Mouse (Mus musculus) 3T3-L1 (cell line): Measurements from ENCODE around the gene Arid1b.
A peak's percentile ranks its signal among the peaks of the same experiment; 100 is the strongest.

Source experiments
- DNase-seq: peaks from one replicate; pipeline ENCODE4 v3.0.0-alpha.2; 2015; ENCODE audit warnings: low read depth, low spot score

Gene Arid1b

DNA sequence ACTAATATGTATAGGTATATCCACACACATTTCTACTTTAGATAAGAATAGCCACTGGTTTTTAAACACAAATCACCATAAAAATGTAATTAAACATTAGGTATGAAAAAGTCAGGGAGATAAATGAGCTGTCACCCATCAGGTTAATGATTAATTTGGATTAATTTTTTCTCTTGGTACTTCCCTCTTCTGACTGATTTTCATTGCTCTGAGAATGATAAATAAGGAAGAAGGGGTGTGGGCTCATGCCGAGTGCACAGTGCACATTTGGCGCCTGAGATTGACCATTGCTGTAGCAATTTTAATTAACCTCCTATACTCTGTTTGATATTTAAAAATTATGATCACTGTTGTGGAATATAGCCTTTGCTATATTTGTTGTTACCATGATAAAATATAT lies 159.3 kb downstream of the Arid1b start:
- no peak for DNase-seq

DNA sequence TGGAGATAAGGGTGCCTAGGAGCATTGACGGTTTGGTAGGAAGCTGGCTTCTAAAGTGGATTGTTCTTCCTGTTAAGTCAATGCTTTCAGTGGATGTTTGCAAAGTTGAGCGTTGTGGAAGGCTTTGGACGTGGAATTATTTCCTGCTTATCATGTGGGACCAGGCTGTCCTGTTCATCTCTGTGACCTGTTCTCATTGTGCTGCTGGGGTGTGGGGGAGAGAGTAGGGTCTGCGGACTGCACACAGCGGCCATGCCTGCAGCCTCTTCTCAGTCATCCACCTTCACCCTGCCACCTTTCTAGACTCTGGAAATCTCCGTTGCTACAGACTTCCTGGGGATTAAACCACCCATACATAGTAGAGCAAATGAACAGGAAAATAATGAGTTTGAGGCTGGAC lies 160.2 kb downstream of the Arid1b start:
- DNase-seq: no peak

DNA sequence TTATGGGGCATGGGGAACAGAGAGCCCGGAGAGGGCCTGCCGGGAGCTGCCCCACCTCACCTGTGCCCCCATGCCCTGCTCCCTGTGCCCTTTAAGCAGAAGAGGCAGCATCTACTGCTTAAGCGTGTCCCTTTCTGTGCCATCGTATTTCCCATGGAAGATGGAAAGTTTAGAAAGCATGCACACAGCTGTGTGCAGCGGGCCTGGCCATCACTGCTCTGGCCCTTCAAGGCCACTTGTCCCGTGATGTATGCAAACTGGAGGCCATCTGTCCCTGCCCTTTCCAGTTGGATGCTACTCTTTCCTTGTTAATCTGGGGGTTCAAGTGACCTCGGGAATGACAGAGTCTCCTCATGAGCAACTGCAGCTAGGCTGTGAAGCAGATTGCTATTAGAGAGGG lies 163.5 kb downstream of the Arid1b start:
- DNase-seq: no peak

DNA sequence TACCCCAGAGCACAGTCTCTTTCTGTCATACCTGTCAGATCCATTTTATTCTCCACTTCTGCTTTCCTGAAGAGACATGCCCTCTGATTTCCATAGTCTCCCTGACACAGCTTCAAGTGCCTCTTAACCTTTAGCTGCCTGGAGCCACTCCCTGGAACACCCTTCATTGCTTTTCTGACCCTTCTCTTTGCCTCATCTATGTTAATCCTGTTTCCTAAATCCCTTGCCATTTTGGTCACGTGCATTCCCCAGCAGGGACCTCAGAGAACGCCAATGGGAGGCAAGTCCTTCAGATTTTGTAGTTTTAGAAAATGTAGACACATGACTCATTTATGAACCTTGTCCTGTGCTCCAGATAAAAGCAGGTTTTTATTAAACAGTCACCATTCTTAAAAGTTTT lies 168.4 kb downstream of the Arid1b start:
- DNase-seq: no peak

DNA sequence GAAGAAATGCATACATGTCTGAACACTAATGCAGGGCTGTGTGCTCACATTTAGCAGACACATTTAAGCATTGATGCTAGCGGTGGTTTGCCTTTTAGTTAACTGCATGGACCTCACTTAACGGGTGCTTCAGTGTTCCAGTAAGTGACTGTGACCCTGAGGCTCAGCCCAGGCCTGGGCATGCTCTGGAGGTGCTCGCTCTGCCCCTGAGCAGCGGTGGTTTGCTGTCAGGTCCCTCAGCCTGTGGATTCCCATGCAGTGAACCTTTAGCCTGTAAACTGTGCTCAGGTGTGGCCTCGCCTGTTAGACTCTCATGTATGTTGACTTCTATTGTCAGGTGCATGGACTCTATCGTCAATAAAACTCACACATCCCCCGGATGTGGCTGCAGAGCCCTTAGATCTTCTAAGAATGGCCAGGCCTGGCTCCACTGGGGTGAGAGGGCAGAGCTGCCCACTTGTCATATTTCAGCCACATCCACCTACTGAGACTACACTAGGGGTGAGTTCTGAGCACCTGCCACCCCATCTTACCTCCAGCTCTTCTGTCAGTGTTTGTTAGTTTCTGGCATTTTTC lies 169.2 kb downstream of the Arid1b start:
- no peak for DNase-seq

DNA sequence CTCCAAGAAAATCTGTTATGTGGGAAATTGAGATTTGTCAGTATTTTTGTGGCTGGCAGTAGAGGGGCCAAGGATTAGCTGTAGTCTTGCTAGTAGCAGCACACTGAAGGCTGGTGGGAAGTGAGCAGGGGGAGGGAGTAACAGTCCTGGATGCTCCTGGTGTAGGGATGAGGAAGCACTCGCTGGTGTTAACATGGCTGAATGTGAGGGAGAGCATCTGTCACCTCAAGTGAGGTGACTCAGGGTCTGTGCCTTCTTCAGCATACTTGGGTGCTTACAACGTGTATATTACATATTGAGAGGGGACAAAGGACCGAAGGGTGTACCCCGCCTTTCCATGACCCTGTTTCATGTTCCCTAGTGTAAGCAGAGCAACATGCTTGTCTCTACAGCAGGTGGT lies 170.7 kb downstream of the Arid1b start:
- no peak for DNase-seq

DNA sequence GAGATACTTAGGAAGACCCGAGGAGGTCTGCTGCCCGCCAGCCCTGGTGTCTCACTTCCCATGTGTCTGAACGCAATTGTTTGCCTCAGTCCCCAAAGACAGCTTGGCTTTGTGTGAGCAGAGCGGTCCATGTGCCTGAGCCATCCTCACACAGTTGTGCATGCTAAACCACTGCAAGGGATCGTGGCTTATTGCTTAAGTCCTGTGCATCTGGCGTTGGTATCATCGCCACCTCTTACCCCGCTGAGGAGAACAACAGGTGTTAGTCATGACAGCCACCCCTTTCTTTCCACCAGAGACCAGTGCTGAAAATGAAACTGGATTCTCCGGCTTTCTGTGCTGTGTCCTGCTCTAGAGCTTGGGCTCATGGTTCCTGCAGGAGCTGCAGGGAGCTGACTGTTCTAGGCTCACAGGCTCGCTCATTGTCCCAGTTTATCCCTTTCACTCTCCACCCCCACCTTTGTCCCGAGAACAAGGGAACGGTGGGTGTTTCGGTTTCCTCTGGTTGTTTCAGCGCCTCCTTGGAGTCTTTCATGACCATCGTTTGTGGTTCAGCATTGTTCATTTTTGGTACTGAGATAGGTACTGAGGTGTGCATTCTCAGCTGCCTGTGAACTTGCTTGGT lies 171.2 kb downstream of the Arid1b start:
- no peak for DNase-seq

DNA sequence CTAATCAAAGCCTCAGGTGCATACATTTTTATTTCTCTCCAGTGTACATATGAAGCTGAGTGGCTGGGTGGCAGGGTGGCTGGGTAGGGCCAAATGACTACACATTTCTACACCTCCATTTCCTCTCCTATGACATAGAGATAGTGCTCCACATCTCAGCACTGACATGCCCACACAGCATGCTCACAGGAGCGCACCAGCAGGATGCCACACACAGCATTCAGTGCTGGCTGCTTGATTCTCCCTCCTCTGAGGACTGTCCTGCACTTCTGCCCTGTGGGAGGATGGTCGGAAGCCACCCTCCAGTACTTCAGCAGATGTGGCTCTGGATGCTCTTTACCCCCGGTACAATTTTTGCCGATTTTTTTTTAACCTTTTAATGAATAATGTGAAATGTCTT lies 172.0 kb downstream of the Arid1b start:
- no peak for DNase-seq

DNA sequence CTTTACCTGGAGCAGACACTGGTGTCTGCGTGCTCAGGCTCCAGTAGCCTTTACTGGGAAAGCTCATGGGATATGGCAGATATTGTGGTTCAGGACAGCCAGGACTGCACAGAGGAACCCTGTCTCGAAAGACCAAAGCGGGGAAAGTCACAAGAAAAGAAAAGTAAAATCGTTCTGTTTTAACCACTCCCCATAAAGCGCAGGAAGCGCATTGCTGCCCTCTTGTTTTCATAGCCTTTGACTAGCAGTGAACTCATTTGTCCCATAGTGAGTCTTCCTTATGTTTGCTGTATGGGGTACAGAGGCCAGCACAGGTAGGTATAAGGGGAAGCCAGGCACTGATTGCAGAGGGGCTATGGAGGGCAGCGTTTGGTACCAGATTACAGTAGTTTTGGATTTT lies 173.9 kb downstream of the Arid1b start:
- no peak for DNase-seq

DNA sequence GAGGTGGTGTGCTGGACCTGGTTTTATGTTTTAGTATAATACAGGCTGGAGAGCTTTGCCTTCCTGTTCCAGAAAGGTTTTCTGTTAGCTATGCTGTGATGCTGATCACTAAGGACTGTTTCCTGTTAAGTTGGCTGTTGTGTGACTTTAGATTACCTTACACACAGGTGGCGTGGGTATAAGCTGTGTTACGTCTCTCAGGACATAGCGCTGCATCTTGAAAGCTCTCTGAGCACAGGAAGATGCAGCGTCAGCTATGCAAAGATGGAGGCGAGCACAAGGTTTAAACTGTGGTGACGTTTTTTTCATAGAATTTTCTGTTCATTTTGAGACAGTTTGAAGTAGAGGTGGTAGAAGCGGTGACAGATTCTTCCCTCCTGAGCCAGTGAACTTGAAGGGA lies 174.5 kb downstream of the Arid1b start:
- no peak for DNase-seq

DNA sequence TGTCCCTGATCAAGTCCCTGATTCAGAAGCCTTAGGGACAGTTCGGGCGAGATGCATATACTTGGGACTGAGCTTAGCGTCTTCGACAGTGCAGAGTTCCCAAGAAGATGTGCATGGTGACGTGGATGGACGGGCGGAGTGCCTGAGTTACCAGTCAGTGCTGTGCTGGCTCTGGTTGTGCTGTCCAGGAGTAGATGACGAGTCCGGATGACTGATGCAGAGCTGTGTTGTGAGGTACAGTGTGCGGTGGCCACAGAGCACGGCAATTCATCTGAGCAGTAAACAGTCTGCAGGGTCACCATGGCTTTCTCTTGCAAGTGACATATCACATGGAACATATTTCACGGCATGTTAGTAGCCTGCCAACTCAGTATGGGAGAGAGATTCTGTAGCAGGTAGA lies 176.2 kb downstream of the Arid1b start:
- DNase-seq: no peak

DNA sequence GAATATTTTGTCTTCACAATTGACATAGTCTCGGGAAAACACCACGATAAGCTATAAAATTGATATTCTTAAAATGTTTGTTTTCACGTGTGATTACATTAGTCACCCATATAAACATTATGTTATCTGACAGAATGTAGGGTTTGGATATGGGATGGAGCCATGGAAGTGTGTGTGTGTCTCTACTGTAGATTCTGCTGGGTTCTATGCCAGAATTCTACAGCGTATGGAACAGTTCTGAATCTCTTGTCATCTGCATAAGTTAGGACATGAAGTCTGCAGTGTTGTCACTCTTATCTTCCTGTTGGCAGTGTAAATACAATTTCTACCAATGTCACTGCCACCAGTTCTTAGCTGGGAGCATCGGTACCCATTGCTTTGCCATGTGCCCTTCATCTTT lies 177.3 kb downstream of the Arid1b start:
- no peak for DNase-seq

DNA sequence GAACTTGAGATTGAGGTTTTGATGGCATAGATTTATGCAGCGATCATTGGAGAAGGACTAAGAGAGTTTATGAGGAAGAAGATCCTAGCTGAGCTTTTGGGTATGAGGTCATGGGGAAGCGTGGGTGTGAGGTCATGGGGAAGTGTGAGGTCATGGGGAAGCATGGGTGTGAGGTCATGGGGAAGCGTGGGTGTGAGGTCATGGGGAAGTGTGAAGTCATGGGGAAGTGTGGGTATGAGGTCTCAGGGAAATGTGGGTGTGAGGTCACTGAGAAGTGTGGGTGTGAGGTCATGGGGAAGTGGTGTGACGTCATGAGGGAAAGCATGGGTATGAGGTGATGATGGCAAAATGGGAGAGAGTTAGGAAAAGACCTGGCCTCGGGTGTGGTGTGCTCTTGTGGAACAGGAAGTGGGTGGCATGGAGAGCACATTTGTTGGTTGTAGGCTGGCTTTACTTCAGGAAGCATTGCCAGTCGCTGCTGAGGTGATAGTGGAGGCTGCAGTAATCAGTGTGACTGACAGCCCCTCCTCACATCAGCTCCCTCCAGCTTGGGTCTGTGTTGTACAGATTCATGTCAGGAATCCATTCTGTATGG lies 180.4 kb downstream of the Arid1b start:
- no peak for DNase-seq

DNA sequence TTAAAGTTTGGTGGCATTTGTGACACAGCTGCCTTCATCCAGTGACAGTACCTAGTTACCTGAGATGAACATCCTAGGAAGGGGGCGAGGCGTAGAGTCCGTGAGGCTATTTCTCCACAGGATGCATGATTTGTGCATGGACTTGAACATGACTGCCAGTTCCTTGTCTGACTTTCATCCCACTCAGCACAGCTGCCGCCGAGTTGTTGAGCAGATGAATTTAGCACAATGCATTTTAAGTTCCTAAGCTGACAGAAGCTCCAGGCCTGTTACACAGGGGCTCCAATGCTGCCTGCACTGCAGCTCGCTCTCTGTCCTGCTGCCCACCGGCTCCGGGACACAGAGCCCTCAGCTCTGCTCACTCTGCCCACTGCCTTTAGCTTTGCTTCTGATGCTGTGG lies 181.4 kb downstream of the Arid1b start:
- no peak for DNase-seq

DNA sequence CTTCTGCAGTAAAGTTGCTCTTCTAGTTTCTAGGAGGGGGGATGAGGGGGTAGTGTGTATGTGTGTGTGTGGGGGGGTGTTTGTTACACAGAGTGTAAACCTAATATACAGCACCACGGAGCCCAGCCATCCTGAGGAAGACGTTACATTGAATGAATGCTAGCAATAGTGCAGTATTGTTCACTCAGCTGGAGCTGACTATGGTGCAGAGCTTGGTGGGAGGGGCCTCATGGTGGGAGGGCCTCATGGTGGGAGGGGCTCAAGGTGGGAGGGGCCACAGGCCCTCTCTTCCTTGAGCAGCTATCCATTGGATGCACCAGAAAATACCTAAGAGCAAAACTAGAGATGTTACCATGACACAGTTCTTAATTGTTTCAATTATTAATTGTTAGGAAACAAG lies 182.2 kb downstream of the Arid1b start:
- no peak for DNase-seq

DNA sequence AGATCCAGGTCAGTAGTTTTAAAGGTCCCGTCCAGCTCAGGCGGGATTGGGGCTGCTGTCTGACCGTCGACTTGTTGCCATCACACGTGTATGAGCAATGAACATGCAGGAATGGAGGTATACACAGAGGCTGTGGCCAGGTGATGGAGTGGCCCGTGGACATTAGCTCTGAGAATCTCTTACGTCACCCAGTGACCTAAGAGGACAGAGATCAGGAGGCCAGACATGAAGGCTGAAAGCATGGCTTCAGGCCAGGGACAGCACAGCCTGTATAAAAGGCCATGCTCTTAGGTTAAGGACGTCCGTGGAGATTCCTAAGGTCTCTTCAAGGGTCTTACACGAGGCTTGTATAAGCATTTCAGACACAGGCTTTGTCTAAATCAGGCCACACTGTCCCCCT lies 184.4 kb downstream of the Arid1b start:
- no peak for DNase-seq

DNA sequence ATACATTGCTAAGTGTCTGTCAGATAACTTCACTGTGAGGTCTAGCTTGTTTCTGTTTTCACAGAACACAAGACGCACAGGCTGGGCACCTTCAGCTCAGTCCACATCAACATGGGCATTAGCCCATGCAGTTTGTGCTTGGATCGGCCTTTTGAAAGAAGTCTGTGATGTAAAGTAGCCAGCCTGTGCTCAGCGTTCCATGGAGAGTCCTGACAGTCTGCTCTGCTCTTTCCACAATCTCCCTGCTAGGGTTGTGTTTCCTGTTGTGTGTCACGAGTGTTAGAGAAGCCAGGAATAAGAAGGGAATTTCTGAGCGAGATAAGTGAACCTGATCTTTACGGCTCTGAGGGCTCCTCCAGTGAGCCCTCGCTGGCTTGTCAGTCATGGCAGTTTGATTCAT lies 184.9 kb downstream of the Arid1b start:
- no peak for DNase-seq

DNA sequence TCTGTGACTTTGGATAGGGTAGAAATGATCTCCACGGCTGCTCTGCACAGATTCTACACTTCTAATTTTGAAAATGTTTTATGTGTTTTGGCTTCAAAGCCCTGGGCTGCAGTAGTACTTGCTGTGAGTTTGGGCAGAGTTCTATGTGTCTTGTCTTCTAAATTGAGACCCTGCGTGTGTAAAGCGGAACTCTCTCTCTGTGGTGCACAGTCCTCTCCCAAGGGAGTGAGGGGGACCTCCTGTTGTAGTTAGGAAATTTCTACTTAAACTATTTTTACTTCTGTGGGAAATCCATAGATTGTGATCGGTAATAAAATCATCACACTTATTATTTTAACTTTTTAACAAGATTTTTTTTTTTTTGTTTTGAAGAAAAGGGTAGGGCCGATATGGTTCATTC lies 185.3 kb downstream of the Arid1b start:
- DNase-seq: no peak

DNA sequence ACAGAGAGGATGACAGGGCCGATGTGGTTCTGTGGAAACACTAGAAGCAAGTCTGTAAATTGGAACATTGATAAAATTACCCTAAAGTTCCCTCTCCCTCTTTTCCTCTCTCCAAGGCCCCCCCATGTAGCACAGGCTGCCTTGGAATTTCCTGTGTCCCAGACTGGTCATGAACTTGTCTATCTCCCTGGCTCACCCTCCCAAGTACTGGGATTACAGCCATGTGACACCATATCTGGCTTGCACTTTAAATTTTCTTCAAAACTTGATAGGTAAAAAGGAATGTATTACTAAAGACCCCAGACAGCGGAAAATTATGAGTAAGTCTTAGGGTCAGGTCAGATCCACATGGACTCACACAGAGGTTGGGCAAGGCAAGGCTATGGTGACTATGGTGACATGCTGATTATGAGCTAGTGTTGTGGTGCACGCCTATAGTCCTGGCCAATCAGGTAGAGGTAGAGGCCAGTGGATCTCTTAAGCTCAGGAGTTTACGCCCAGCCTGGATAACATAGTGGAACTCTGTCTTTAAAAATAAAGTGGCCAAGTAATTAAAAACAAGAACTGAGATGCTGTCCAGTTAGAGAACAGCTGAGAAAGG lies 185.9 kb downstream of the Arid1b start:
- DNase-seq: no peak

DNA sequence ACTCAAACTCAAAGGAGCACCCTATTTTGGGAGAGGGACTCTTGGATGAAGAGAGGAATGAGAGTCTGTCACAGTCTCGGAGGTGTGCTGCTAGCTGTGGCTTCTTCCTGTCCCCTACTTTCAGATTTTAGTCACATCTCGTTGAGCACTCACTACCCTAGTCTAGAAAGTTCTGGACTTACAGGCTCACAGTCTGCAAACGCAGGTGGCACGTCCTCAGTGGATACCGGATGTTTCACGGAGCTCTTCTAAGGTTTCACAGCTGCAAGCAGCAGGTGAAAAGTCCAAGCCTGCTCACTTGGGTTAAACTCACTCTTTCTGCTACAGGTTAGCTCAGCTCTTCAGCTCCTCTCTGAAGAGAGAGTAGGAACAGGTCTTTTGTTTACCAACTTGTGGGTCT lies 186.8 kb downstream of the Arid1b start:
- DNase-seq: no peak

DNA sequence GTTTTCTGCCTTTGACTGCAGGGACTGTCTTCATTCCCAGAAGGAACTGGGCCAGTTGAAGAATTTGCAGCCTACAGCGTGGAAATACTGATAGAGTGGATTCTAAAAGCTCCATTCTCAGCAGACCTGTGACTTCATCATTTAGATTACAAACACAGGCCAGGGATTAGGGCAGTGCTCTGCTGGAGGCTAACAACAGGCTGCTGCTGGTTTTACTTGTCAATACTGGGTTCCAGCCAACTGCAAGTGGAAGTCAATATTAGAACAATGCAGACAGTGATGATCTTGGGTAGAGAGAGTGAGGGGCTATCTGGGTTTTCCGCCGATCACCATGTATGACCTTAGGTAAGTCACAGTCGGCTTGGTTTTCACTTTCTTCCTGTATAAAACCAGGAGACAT lies 188.4 kb downstream of the Arid1b start:
- DNase-seq: no peak

DNA sequence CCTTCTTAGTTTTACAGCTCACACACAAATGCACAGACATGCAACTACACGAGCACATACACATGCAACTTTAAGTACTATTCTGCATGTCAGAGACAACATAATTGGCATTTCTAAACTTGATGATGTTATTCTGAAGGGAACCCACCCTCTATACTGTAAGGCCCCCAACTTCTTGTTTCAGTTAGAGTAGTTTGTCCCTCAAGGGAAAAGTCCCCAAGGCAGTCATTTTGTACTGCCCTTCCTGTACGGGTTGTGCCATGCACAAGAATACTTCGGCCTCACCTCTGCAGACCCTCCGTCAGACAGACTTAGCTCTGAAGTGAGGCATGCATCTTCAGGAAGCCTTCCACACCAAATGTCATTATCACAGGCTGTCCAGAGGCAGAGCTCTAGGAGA lies 191.4 kb downstream of the Arid1b start:
- DNase-seq: no peak

DNA sequence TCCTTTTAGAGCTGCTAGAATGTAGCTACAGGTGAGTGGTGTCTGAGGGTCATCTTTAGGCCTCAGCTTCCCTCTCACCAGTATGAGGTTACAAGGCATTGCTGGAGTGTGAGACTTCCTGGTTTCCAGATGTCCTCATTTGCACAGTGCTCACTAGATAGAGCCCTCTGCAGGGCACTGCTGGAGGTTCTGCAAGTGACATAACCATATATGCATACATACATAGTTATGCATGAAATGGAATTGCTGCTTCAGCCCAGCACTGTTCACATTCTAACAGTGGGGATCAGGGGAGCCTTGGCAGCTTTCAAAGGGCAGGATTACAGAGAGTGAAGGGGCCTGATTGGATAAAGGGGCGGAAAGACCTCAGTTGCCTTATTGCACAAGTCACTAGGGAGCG lies 193.4 kb downstream of the Arid1b start:
- peak; percentile 69 for DNase-seq
